Comparison of ENCODE assay signal across 16 mouse cellular contexts in the genomic region with DNA sequence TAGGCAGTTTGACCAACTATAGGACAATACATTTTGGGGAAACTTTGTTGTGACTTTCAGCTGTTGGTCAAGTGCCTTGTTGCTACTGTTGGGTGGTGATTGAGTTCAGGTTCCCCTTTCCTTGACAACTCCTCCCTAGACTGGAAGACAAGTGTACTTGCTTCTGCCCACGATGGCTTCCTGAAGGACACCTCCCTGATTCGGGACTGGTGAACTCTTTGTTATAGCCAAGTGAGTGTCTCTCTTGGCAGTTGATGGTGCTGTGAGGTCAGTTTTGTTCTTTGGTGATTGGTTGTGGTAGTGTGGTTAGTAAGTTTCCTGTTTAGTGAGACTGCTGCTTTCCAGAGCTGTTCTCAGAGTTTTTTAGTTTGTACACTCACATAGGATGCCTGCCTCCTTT. TPM values are rescaled to one million over a fixed set of nuclear protein-coding genes. Genes with fewer than 3 reads are reported as not detected.
DNase-seq lines count a peak whose midpoint lies in the region; ATAC-seq and TF ChIP-seq lines count a peak whose summit lies in the region.
"Had no signal": no experiment of that assay in that cellular context is flagged by ENCODE, and none has a peak within 500 bp of the region (broad histone marks: within the 10 kb centered on the region; RNA-seq: fewer than 3 reads in every experiment).

No protein-coding gene starts in this region.

- H3K36me3 ChIP-seq in megakaryocyte, embryonic 14.5 days (replicated peaks; ENCODE audit: low read length), result peaks cover 10% of the 10 kb centered on the region
- H3K36me3 ChIP-seq: embryonic facial prominence, embryonic 15.5 days; forebrain, embryonic 15.5 days; heart, embryonic 12.5 days; midbrain, embryonic 10.5 days; neural tube, embryonic 12.5 days had no signal

- no peak overlapping the region for H3K4me3 ChIP-seq in gastrocnemius, adult 2 months
- H3K4me3 ChIP-seq in megakaryocyte, embryonic 14.5 days (replicated peaks), result peak overlapping the region; percentile 76
- H3K4me3 ChIP-seq: embryonic facial prominence, embryonic 15.5 days; forebrain, embryonic 15.5 days; heart, embryonic 12.5 days; midbrain, embryonic 10.5 days; neural tube, embryonic 12.5 days had no signal

- H3K4me1 ChIP-seq in megakaryocyte, embryonic 14.5 days, result peaks cover 78% of the 10 kb centered on the region
- H3K4me1 ChIP-seq: forebrain, embryonic 15.5 days; midbrain, embryonic 10.5 days; neural tube, embryonic 12.5 days had no signal

- DNase-seq in gastrocnemius, adult 2 months, result no peak
- DNase-seq in gastrocnemius, postnatal 4 days (ENCODE audit: low spot score in 2 of 2), result no peak
- peak; percentile 10 for DNase-seq in thymus, postnatal 25 days
- no peak for DNase-seq in thymus, postnatal 36 days
- DNase-seq in cerebellum, adult 18-20 months, result no peak
- DNase-seq in cerebellum, postnatal 4 days (ENCODE audit: low spot score in 2 of 2), result no peak
- DNase-seq: heart, postnatal 4 days had no signal

- ATAC-seq in erythroblast, adult 5-6 weeks (replicated peaks; ENCODE audit: low FRiP score, poor library complexity, severe bottlenecking), result no peak
- ATAC-seq: forebrain, embryonic 15.5 days had no signal

- intact Hi-C loops in gastrocnemius, adult 2 months (cut with DNase I), result no loop called here

- no peaks in the 10 kb centered on the region for H3K27me3 ChIP-seq in megakaryocyte, embryonic 14.5 days (replicated peaks)
- H3K27me3 ChIP-seq: embryonic facial prominence, embryonic 15.5 days; forebrain, embryonic 15.5 days; heart, embryonic 12.5 days; neural tube, embryonic 12.5 days had no signal

- TF ChIP-seq CTCF in gastrocnemius, adult 2 months (IDR thresholded peaks at IDR 0.05), result no peak

- peak overlapping the region; percentile 13; the same call in 1 of the 2 replicates for H3K27ac ChIP-seq in gastrocnemius, adult 2 months
- H3K27ac ChIP-seq: embryonic facial prominence, embryonic 15.5 days; forebrain, embryonic 15.5 days; kidney, postnatal 0 days; midbrain, embryonic 10.5 days; neural tube, embryonic 12.5 days; stomach, postnatal 0 days had no signal

- no peaks in the 10 kb centered on the region for H3K9me3 ChIP-seq in megakaryocyte, embryonic 14.5 days
- H3K9me3 ChIP-seq: embryonic facial prominence, embryonic 15.5 days; forebrain, embryonic 15.5 days; heart, embryonic 12.5 days; midbrain, embryonic 10.5 days; neural tube, embryonic 12.5 days had no signal

RNA-seq across cellular contexts. Expression of a gene that starts 19.5 kb away (rescaled TPM):
- 100 to 1,000 TPM; 209 to 221 TPM for total RNA-seq in gastrocnemius, adult 2 months (2021)
- total RNA-seq in gastrocnemius, postnatal 4 days (2021), result 100 to 1,000 TPM; 164 to 168 TPM
- polyA plus RNA-seq in megakaryocyte, embryonic 14.5 days (2012; ENCODE audit: insufficient read depth, low replicate concordance), result 0.80 and 3.0 TPM in 2 replicates
- 15.3 and 19.4 TPM in 2 replicates for total RNA-seq in erythroblast, adult 5-6 weeks (2015; ENCODE audit: low replicate concordance)
- total RNA-seq in erythroblast, adult 5-6 weeks (2017; ENCODE audit: low replicate concordance), result 35.2 and 42.5 TPM in 2 replicates
